Mouse (Mus musculus) midbrain, embryonic 10.5 days (tissue): Measurements from ENCODE around the gene Slc39a5. TPM values are rescaled to one million over a fixed set of nuclear protein-coding genes. Genes with fewer than 3 reads are reported as not detected.

ENCODE experiments used
- DNase-seq: peaks from one replicate; pipeline ENCODE4 v3.0.0-alpha.2; 2017; ENCODE audit warnings: low spot score
- H3K27ac ChIP-seq: fragments of 300-500 bp; sonication (generic); replicated peaks from 2 replicates; pipeline ENCODE4 v1.5.1; 2016; ENCODE audit warnings: mild to moderate bottlenecking
- H3K27me3 ChIP-seq: fragments of 300-500 bp; sonication (generic); 2 replicates; pipeline ENCODE4 v1.6.1; 2016; ENCODE audit warnings: low read depth, mild to moderate bottlenecking; ENCODE audit not compliant: poor library complexity, severe bottlenecking
- H3K36me3 ChIP-seq: fragments of 300-500 bp; sonication (generic); 2 replicates; pipeline ENCODE4 v1.6.1; 2016; ENCODE audit warnings: mild to moderate bottlenecking, moderate library complexity
- H3K4me1 ChIP-seq: fragments of 300-500 bp; sonication (generic); 2 replicates; pipeline ENCODE4 v1.6.1; 2016
- H3K4me3 ChIP-seq: fragments of 300-500 bp; sonication (generic); 2 replicates; pipeline ENCODE4 v1.5.1; 2016; ENCODE audit warnings: mild to moderate bottlenecking, moderate library complexity
- H3K9me3 ChIP-seq: fragments of 300-500 bp; sonication (generic); replicated peaks from 2 replicates; pipeline ENCODE4 v1.6.1; 2016; ENCODE audit warnings: mild to moderate bottlenecking
- whole genome bisulfite sequencing: fragments of 180-500 bp; shearing (Covaris S2); methylation state at CpG from one replicate; pipeline ENCODE4 v1.1.7; 2016; 5-methylcytosine and 5-hydroxymethylcytosine counted together
- microRNA-seq: library from miRNA; unstranded; fragments of <30 nt; microRNA quantifications from one replicate; pipeline ENCODE4, GENCODE M21; 2017
- polyA plus RNA-seq: library from polyadenylated mRNA; unstranded; fragments of >200 nt; fragmentation: Nextera tagmentation; extraction: Ambion mirVana; gene quantifications from 2 replicates; pipeline ENCODE4 v1.2.1, GENCODE M21; 2016

Slc39a5 gene
- polyA plus RNA-seq, 1 experiment from 2014 or later: 0.06 TPM

DNA sequence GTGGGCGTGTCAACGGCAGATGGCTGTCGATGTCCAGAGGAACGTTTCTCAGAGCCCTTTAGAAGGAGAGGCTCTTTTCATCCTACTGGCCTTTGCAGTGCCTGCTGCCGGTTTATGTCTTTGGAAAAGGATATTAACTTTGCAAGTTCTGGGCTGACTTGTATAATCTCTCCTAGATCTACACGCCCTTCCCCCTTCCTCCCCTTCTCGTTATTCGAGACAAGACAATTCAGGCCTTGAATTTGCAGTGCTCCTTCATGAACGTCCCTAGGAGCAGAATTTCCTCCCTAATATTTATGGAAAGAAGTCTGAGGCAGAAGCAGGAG lies 31.8 kb downstream of the Slc39a5 start:
- peak overlapping the region; percentile 85 for H3K27ac ChIP-seq
- H3K4me3 ChIP-seq: peak overlapping the region; percentile 82
- H3K36me3 ChIP-seq: peaks cover 20% of the 10 kb centered on the region
- peaks cover 27% of the 10 kb centered on the region for H3K4me1 ChIP-seq
- 7% methylated on average over 9 of the region's 9 CpGs for WGBS
- H3K9me3 ChIP-seq: no peaks in the 10 kb centered on the region
- H3K27me3 ChIP-seq: no peaks in the 10 kb centered on the region
- DNase-seq: no peak

GRCm38 (mm10) chr10:128368402-128369217 lies 32.4 kb downstream of the Slc39a5 start, which contains the start of gene Coq10a:
Coq10a (minus strand) TSS chr10:128368997.
- Histone ChIP-seq H3K27me3 (no peaks in the 10 kb centered on the region), H3K4me3 (peak within 1 kb of the TSS; percentile 82), H3K36me3 (peaks cover 26% of the 10 kb centered on the region), H3K27ac (peak within 1 kb of the TSS; percentile 85), H3K4me1 (peaks cover 27% of the 10 kb centered on the region), H3K9me3 (no peaks in the 10 kb centered on the region)
- WGBS: 0% methylated on average over 87 of the region's 87 CpGs
- peak; percentile 93 for DNase-seq

- H3K9me3 ChIP-seq: no peaks in the 10 kb centered on the region
- no peaks in the 10 kb centered on the region for H3K27me3 ChIP-seq
- no peak for DNase-seq
- 18% methylated on average over 19 of the region's 19 CpGs for WGBS
- peak overlapping the region; percentile 85 for H3K27ac ChIP-seq
- H3K4me1 ChIP-seq: peaks cover 27% of the 10 kb centered on the region
- peaks cover 32% of the 10 kb centered on the region for H3K36me3 ChIP-seq
- H3K4me3 ChIP-seq: peak overlapping the region; percentile 82
Measured at GRCm38 (mm10) chr10:128367899-128368401, 33.1 kb downstream of the Slc39a5 start.

GRCm38 (mm10) chr10:128362568-128362967 lies 38.5 kb downstream of the Slc39a5 start:
- no peak overlapping the region for H3K4me3 ChIP-seq
- H3K9me3 ChIP-seq: no peaks in the 10 kb centered on the region
- no peak overlapping the region for H3K27ac ChIP-seq
- WGBS: 54% methylated on average over 3 of the region's 3 CpGs
- peaks cover 4% of the 10 kb centered on the region for H3K4me1 ChIP-seq
- DNase-seq: no peak
- no peaks in the 10 kb centered on the region for H3K27me3 ChIP-seq
- peaks cover 86% of the 10 kb centered on the region for H3K36me3 ChIP-seq

DNA sequence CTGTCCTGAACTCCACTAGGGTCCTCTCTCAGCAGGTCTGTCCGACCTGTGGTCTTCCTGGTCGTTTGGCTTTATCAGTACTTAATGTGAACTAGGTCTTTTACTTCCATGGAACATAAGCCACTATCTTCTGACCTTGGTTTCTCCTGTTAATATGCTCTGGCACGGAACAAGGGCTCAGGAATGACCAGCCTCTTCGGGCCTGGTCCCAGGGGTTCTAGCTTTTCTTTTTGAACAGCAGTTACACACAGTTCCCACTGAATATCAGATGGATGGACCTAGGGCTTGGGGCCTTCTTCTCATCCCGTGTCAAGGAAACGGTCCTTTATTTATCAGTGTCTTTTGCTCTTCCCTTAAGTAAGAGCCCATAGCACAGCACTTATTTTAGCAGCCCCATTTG lies 39.2 kb downstream of the Slc39a5 start:
- WGBS: 94% methylated on average over 6 of the region's 6 CpGs
- H3K36me3 ChIP-seq: peaks cover 93% of the 10 kb centered on the region

GRCm38 (mm10) chr10:128359226-128359625 lies 41.8 kb downstream of the Slc39a5 start:
- no peaks in the 10 kb centered on the region for H3K4me1 ChIP-seq
- H3K36me3 ChIP-seq: peaks cover 98% of the 10 kb centered on the region
- H3K9me3 ChIP-seq: no peaks in the 10 kb centered on the region
- H3K27ac ChIP-seq: no peak overlapping the region
- DNase-seq: no peak
- WGBS: 95% methylated on average over 6 of the region's 6 CpGs
- no peak overlapping the region for H3K4me3 ChIP-seq
- no peaks in the 10 kb centered on the region for H3K27me3 ChIP-seq

More for the DNA sequence above, 39.2 kb downstream of the Slc39a5 start:
- no peak overlapping the region for H3K4me3 ChIP-seq
- H3K4me1 ChIP-seq: no peaks in the 10 kb centered on the region
- DNase-seq: no peak
- no peaks in the 10 kb centered on the region for H3K27me3 ChIP-seq
- no peak overlapping the region for H3K27ac ChIP-seq
- no peaks in the 10 kb centered on the region for H3K9me3 ChIP-seq

GRCm38 (mm10) chr10:128358796-128359195 lies 42.2 kb downstream of the Slc39a5 start:
- Histone ChIP-seq H3K4me3 (no peak overlapping the region), H3K27me3 (no peaks in the 10 kb centered on the region), H3K27ac (no peak overlapping the region), H3K9me3 (no peaks in the 10 kb centered on the region), H3K4me1 (no peaks in the 10 kb centered on the region), H3K36me3 (peaks cover 98% of the 10 kb centered on the region)
- 47% methylated on average over 2 of the region's 2 CpGs for WGBS
- DNase-seq: no peak

DNA sequence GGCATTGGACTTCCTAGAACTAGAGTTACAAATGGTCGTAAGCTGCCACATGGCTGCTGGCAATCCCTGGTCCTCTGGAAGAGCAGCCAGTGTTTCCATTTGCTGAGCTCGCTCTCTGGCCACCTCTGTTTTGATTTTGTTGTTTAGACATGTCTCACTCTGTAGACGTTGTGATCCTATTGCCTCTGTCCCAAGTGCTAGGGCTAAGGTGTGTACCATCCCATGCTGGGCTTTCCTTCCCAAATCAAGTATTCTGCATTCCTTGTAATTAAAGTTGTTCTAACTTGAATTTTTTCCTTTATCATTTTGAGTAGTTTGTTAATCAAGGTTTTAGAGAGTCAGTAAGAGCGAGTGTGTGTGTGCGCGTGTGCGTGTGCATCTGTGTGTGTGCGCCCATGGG lies 53.5 kb downstream of the Slc39a5 start:
- Histone ChIP-seq H3K4me3 (no peak overlapping the region), H3K36me3 (peaks cover 60% of the 10 kb centered on the region), H3K27ac (no peak overlapping the region), H3K9me3 (no peaks in the 10 kb centered on the region), H3K4me1 (peaks cover 10% of the 10 kb centered on the region; the same call in 1 of the 2 replicates), H3K27me3 (no peaks in the 10 kb centered on the region)
- no peak for DNase-seq
- WGBS: 95% methylated on average over 8 of the region's 8 CpGs

Small RNAs within 50 kb of the gene (microRNA-seq; reads per million reads assigned to microRNA genes)
- gene Gm25361 (not detected), gene Gm26308 (not detected), gene Mir6914 (1.5 reads per million), gene Mir6915 (0.90 reads per million)

Other genes with a start within 250 kb of the Slc39a5 start
- 24.3 and 25.0 TPM in 2 replicates for gene Rbms2, start 220.9 kb downstream of the Slc39a5 start, polyA plus RNA-seq
- gene Gls2, start 206.8 kb downstream of the Slc39a5 start, polyA plus RNA-seq: 0.96 and 1.5 TPM in 2 replicates
- gene Spryd4, start 189.4 kb downstream of the Slc39a5 start, polyA plus RNA-seq: 28.3 and 32.7 TPM in 2 replicates
- 0.21 TPM in 1 of 2 replicates, not detected in the other for gene Mip, start 175.4 kb downstream of the Slc39a5 start, polyA plus RNA-seq
- 86.6 and 89.4 TPM in 2 replicates for gene Timeless, start 169.2 kb downstream of the Slc39a5 start, polyA plus RNA-seq
- 0.73 and 0.77 TPM in 2 replicates for gene Apon, start 147.1 kb downstream of the Slc39a5 start, polyA plus RNA-seq
- not detected in 2 replicates for gene Apof, start 132.6 kb downstream of the Slc39a5 start, polyA plus RNA-seq
- gene Stat2, start 130.7 kb downstream of the Slc39a5 start, polyA plus RNA-seq: 12.6 and 16.1 TPM in 2 replicates
- not detected in 2 replicates for gene Il23a, start 102.5 kb downstream of the Slc39a5 start, polyA plus RNA-seq
- 43.3 and 50.2 TPM in 2 replicates for gene Pan2, start 97.9 kb downstream of the Slc39a5 start, polyA plus RNA-seq
- gene Cnpy2, start 78.8 kb downstream of the Slc39a5 start, polyA plus RNA-seq: 245 and 259 TPM in 2 replicates
- gene Cs, start 63.5 kb downstream of the Slc39a5 start, polyA plus RNA-seq: 237 and 248 TPM in 2 replicates
- 13.2 and 18.8 TPM in 2 replicates for gene Coq10a, start 32.2 kb downstream of the Slc39a5 start, polyA plus RNA-seq
- gene Ankrd52, start 24.1 kb downstream of the Slc39a5 start, polyA plus RNA-seq: 9.0 and 9.2 TPM in 2 replicates
- gene Nabp2, start 10.3 kb upstream of the Slc39a5 start, polyA plus RNA-seq: 149 and 151 TPM in 2 replicates
- gene Rnf41, start 10.4 kb upstream of the Slc39a5 start, polyA plus RNA-seq: 42.0 and 49.2 TPM in 2 replicates
- gene Smarcc2, start 58.0 kb upstream of the Slc39a5 start, polyA plus RNA-seq: 75.2 and 110 TPM in 2 replicates
- gene Myl6, start 92.9 kb upstream of the Slc39a5 start, polyA plus RNA-seq: 833 and 890 TPM in 2 replicates
- gene Myl6b, start 97.5 kb upstream of the Slc39a5 start, polyA plus RNA-seq: 1.8 and 2.9 TPM in 2 replicates
- 17.2 and 23.6 TPM in 2 replicates for gene Esyt1, start 124.6 kb upstream of the Slc39a5 start, polyA plus RNA-seq
- gene Zc3h10, start 146.5 kb upstream of the Slc39a5 start, polyA plus RNA-seq: 15.4 and 19.5 TPM in 2 replicates
- 2,872 and 3,266 TPM in 2 replicates for gene Rpl41, start 148.1 kb upstream of the Slc39a5 start, polyA plus RNA-seq
- 231 and 262 TPM in 2 replicates for gene Pa2g4, start 164.8 kb upstream of the Slc39a5 start, polyA plus RNA-seq
- 0.72 and 1.4 TPM in 2 replicates for gene Erbb3, start 188.4 kb upstream of the Slc39a5 start, polyA plus RNA-seq
- gene Rps26, start 225.5 kb upstream of the Slc39a5 start, polyA plus RNA-seq: 460 and 529 TPM in 2 replicates
- 2.8 and 3.6 TPM in 2 replicates for gene Ikzf4, start 244.8 kb upstream of the Slc39a5 start, polyA plus RNA-seq